Mouse (Mus musculus) gastrocnemius, adult 8-10 months (tissue): ENCODE measurements around the gene H2afy. TPM values are rescaled to one million over a fixed set of nuclear protein-coding genes. Genes with fewer than 3 reads are reported as not detected.

Source experiments
- DNase-seq, 2 experiments: peaks; one replicate each; pipeline ENCODE4 v3.0.0; 2022; ENCODE audit warnings: low spot score in 2 of 2
- total RNA-seq, 4 experiments: library from RNA; stranded (reverse); gene quantifications; 2 replicates each; pipeline ENCODE4 v1.2.4; 2022

H2afy gene
- total RNA-seq, 4 experiments from 2014 or later: 56.9 to 69.8 (median 60.2) TPM

- DNase-seq: peak; percentile 38 to 62
These were observed 22.5 kb downstream of the H2afy start for GRCm38 (mm10) chr13:56113431-56114248.

GRCm38 (mm10) chr13:56112980-56113379 is 23.2 kb downstream of the H2afy start:
- no peak for DNase-seq

GRCm38 (mm10) chr13:56112496-56112895 is 23.7 kb downstream of the H2afy start:
- DNase-seq: no peak

GRCm38 (mm10) chr13:56111601-56112000 is 24.6 kb downstream of the H2afy start:
- DNase-seq: no peak

- DNase-seq: no peak
These were observed 25.2 kb downstream of the H2afy start for GRCm38 (mm10) chr13:56110694-56111531.

- no peak for DNase-seq
These were observed 26.5 kb downstream of the H2afy start for GRCm38 (mm10) chr13:56109703-56110102.

- no peak for DNase-seq
These were observed 27.2 kb downstream of the H2afy start for GRCm38 (mm10) chr13:56108849-56109519.

GRCm38 (mm10) chr13:56104971-56105391 is 31.2 kb downstream of the H2afy start:
- DNase-seq: no peak

GRCm38 (mm10) chr13:56103796-56104746 is 32.1 kb downstream of the H2afy start:
- DNase-seq: no peak

GRCm38 (mm10) chr13:56102160-56102559 is 34.0 kb downstream of the H2afy start:
- no peak for DNase-seq

GRCm38 (mm10) chr13:56095601-56096195 is 40.5 kb downstream of the H2afy start:
- no peak for DNase-seq

GRCm38 (mm10) chr13:56094544-56094943 is 41.6 kb downstream of the H2afy start:
- no peak for DNase-seq

- DNase-seq: no peak
These were observed 42.5 kb downstream of the H2afy start for GRCm38 (mm10) chr13:56093680-56094079.

- DNase-seq: no peak
These were observed 43.6 kb downstream of the H2afy start for GRCm38 (mm10) chr13:56092606-56093005.

GRCm38 (mm10) chr13:56090597-56090996 is 45.6 kb downstream of the H2afy start:
- DNase-seq: no peak

GRCm38 (mm10) chr13:56088602-56089001 is 47.6 kb downstream of the H2afy start:
- DNase-seq: no peak

GRCm38 (mm10) chr13:56087936-56088335 is 48.2 kb downstream of the H2afy start:
- peak in 1 of 2 experiments; percentile 29 for DNase-seq

- no peak for DNase-seq
These were observed 51.8 kb downstream of the H2afy start for GRCm38 (mm10) chr13:56084146-56084905.

GRCm38 (mm10) chr13:56081656-56082055 is 54.5 kb downstream of the H2afy start:
- DNase-seq: no peak
